Mouse (Mus musculus) midbrain, embryonic 14.5 days (tissue): Measurements from ENCODE around the gene Ttl. TPM values are rescaled to one million over a fixed set of nuclear protein-coding genes. Genes with fewer than 3 reads are reported as not detected.

Experiments used
- ATAC-seq: fragments of 200-750 bp; cut with Nextera tagmentation; 2 replicates; pipeline ENCODE4 v1.8.0; 2017; ENCODE audit warnings: moderate number of reproducible peaks, moderate library complexity; ENCODE audit not compliant: low FRiP score, low TSS enrichment
- DNase-seq: peaks from one replicate; pipeline ENCODE4 v3.0.0-alpha.2; 2015
- H3K27ac ChIP-seq: fragments of 300-500 bp; sonication (generic); replicated peaks from 2 replicates; pipeline ENCODE4 v1.5.1; 2014; ENCODE audit warnings: mild to moderate bottlenecking, low read depth, low read length, moderate library complexity
- H3K27me3 ChIP-seq: fragments of 300-500 bp; sonication (generic); 2 replicates; pipeline ENCODE4 v1.6.1; 2014; ENCODE audit warnings: low read length, control low read depth, mixed read lengths; ENCODE audit not compliant: control insufficient read depth, insufficient read depth
- H3K36me3 ChIP-seq: fragments of 300-500 bp; sonication (generic); 2 replicates; pipeline ENCODE4 v1.6.1; 2014; ENCODE audit warnings: low read length, control low read depth; ENCODE audit not compliant: control insufficient read depth, insufficient read depth
- H3K4me1 ChIP-seq: fragments of 300-500 bp; sonication (generic); 2 replicates; pipeline ENCODE4 v1.6.1; 2014; ENCODE audit warnings: mild to moderate bottlenecking, antibody characterized with exemption, low read length, control low read depth; ENCODE audit not compliant: control insufficient read depth, insufficient read depth
- H3K4me2 ChIP-seq: fragments of 300-500 bp; sonication (generic); 2 replicates; pipeline ENCODE4 v1.6.1; 2014; ENCODE audit warnings: mild to moderate bottlenecking, low read length, moderate library complexity
- H3K4me3 ChIP-seq: fragments of 300-500 bp; sonication (generic); replicated peaks from 2 replicates; pipeline ENCODE4 v1.5.1; 2014; ENCODE audit warnings: low read depth, low read length
- H3K9ac ChIP-seq: fragments of 300-500 bp; sonication (generic); replicated peaks from 2 replicates; pipeline ENCODE4 v1.6.1; 2014; ENCODE audit warnings: mild to moderate bottlenecking, low read length, moderate library complexity
- H3K9me3 ChIP-seq: fragments of 300-500 bp; sonication (generic); 2 replicates; pipeline ENCODE4 v1.6.1; 2016; ENCODE audit warnings: low read length, control low read depth, mixed read lengths; ENCODE audit not compliant: control insufficient read depth
- WGBS: fragments of 180-500 bp; shearing (Covaris S2); extraction: QIAGEN DNeasy Blood & Tissue Kit; methylation state at CpG from one replicate; pipeline ENCODE4 v1.1.7; 2014; 5-methylcytosine and 5-hydroxymethylcytosine counted together
- polyA plus RNA-seq: library from polyadenylated mRNA; unstranded; fragments of >200 nt; fragmentation: Nextera tagmentation; extraction: Ambion mirVana; gene quantifications from 2 replicates; pipeline ENCODE4 v1.2.1, GENCODE M21; 2014

Ttl gene
- polyA plus RNA-seq, result 28.5 and 31.1 TPM in 2 replicates

DNA sequence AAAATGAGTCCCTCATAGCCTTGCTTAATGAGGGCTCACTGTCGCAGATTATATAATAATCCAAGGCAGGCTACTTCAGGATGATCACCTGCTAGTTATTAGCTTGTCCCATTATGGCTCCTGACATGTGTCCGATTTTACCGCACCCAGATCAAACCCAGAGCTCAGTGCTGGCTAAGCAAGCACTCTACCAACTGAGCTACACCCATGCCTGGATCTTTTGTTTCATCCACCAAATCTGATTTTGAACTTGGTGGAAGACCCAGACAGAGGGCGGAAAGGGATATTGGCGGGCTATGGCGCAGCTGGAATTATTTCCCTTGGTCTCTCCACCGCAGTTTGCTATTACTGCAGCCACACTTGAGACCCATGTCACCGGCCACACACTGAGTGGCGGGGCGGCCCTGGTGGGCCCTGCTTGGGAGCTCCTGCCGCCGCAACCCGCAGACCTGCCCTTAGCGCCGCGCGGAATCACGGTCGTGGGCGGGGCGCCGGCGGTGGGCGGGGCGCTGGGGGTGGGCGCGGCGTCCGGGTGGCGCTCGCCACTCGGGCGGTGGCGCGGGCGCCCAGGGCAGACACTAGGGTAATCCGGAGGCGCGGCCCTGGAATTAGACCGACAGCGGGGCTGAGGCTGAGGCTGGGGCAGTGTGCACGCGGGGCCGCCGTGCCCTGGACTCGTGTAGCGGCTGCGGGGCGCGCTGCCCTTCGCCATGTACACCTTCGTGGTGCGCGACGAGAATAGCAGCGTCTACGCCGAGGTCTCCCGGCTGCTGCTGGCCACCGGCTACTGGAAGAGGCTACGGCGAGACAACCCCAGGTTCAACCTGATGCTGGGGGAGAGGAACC is at the start of gene Ttl:
Gene Ttl (plus strand): TSS at position 506 of the 846 bp plus-strand sequence.
- no peaks in the 10 kb centered on the region for H3K9me3 ChIP-seq
- no peaks in the 10 kb centered on the region for H3K27me3 ChIP-seq
- peaks cover 5% of the 10 kb centered on the region; the same call in 1 of the 2 replicates for H3K36me3 ChIP-seq
- peak within 1 kb of the TSS; percentile 84 for H3K9ac ChIP-seq
- ATAC-seq (peak; percentile 95), DNase-seq (peak; percentile 91)
- H3K4me3 ChIP-seq, result peak within 1 kb of the TSS; percentile 90
- H3K27ac ChIP-seq, result peak within 1 kb of the TSS; percentile 81
- peak within 1 kb of the TSS; percentile 75 for H3K4me2 ChIP-seq
- H3K4me1 ChIP-seq, result peaks cover 15% of the 10 kb centered on the region
- 1% methylated on average over 62 of the region's 62 CpGs for WGBS

DNA sequence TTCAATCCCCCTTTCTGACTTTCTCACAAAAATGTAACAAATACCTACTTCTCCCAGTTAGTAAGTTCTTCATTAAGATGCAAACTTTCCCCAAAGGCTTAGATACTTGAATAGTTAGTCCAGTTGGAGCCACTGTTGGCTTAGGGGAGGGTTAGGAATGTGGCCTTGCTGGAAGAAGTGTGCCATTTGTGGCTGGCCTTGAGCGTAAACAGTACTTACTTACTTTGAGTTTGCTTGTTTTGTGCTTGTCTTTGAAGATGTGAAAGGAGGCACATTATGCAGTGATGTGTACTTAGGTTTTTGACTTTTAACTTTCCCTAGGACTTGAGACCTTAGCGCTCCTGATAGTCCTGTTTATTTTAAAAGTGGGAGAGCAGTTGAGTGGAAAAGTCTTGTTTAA is 45.6 kb upstream of the Ttl start:
- Histone ChIP-seq H3K27ac (no peak overlapping the region), H3K27me3 (no peaks in the 10 kb centered on the region), H3K9me3 (no peaks in the 10 kb centered on the region), H3K9ac (no peak overlapping the region), H3K4me2 (no peak overlapping the region), H3K4me3 (no peak overlapping the region), H3K36me3 (peaks cover 12% of the 10 kb centered on the region), H3K4me1 (no peaks in the 10 kb centered on the region)
- 81% methylated on average over 2 of the region's 2 CpGs for WGBS
- ATAC-seq (no peak), DNase-seq (no peak)

DNA sequence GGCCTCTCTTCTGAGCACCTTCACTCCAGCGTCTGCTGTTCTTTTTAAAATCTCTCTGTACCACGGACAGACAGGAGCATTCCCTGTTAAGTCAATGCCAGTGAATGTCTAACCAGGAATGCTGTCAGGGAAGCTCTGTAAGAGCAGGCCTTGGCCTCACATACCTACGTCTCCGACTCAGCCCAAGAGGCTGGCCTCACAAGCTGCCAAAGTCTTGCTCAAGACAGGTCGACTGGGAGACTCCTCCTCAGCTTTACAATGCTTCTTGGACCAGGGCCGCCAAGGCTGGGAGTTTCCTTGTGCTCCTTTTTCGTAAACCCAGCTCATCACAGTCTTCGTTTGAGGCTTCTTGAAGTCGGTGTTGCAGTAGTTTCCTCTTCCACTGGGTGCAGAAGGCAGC is 40.9 kb upstream of the Ttl start:
- H3K4me2 ChIP-seq, result no peak overlapping the region
- no peaks in the 10 kb centered on the region for H3K9me3 ChIP-seq
- no peak overlapping the region for H3K27ac ChIP-seq
- DNase-seq (no peak), ATAC-seq (no peak)
- H3K4me1 ChIP-seq, result no peaks in the 10 kb centered on the region
- no peaks in the 10 kb centered on the region for H3K27me3 ChIP-seq
- no peak overlapping the region for H3K4me3 ChIP-seq
- H3K9ac ChIP-seq, result no peak overlapping the region
- WGBS, result 85% methylated on average over 9 of the region's 9 CpGs
- H3K36me3 ChIP-seq, result no peaks in the 10 kb centered on the region

DNA sequence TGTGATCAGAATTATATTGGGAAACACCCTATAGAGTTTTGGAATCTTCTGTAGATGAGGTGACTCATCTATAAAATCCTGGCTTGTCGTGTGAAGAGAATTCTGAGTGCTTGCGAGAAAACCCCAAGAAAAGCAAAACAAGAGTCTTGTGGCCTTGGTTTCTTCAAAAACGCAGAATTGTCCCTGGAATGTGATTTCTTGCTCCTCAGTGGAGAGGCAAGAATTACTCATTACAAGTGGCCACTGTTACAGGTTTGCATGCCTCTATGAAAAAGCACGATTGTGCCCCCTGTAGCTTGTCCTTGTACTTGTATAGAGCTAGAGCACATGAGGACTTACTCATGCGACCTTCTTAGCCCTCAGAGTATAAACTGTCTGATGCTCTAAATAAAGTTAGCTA is 30.4 kb upstream of the Ttl start:
- DNase-seq (no peak), ATAC-seq (no peak)
- peaks cover 8% of the 10 kb centered on the region; the same call in 1 of the 2 replicates for H3K4me1 ChIP-seq
- 86% methylated on average over 5 of the region's 5 CpGs for WGBS
- H3K36me3 ChIP-seq, result no peaks in the 10 kb centered on the region
- H3K27ac ChIP-seq, result no peak overlapping the region
- H3K9ac ChIP-seq, result no peak overlapping the region
- H3K27me3 ChIP-seq, result peaks cover 13% of the 10 kb centered on the region; the same call in 1 of the 2 replicates
- no peaks in the 10 kb centered on the region for H3K9me3 ChIP-seq
- no peak overlapping the region for H3K4me3 ChIP-seq
- no peak overlapping the region for H3K4me2 ChIP-seq

DNA sequence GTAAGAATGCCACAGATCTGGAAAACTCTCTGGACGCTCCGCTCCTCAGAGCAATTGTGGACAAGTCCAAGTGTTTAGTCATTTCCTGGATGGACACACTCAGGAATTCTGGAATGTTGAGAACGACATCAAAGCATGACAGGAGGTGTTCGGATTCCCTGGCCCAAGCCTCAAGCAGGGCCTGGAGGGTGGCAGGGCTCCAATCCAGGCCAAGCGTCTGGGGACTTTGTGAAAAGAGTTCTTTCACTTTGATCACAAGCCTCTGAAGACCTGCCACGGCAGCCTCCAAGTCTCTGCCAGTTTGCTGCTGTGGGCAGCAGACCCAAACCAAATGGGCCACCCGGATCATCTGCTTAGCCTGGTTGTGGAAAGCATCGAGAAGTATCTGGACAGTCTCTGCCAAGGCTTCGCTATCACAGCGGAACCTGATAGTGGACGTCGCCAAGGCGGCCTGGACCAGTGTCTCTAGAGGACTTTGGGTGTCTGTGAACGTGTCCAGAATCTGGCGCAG is 27.3 kb upstream of the Ttl start:
- H3K9ac ChIP-seq, result peak overlapping the region; percentile 68
- 23% methylated on average over 15 of the region's 15 CpGs for WGBS
- peak overlapping the region; percentile 45 for H3K4me3 ChIP-seq
- peak overlapping the region; percentile 85 for H3K4me2 ChIP-seq
- DNase-seq (no peak), ATAC-seq (peak; percentile 2; the same call in 1 of the 2 replicates)
- H3K27ac ChIP-seq, result no peak overlapping the region
- no peaks in the 10 kb centered on the region for H3K9me3 ChIP-seq
- peaks cover 13% of the 10 kb centered on the region; the same call in 1 of the 2 replicates for H3K27me3 ChIP-seq
- H3K4me1 ChIP-seq, result peaks cover 8% of the 10 kb centered on the region; the same call in 1 of the 2 replicates
- H3K36me3 ChIP-seq, result no peaks in the 10 kb centered on the region

DNA sequence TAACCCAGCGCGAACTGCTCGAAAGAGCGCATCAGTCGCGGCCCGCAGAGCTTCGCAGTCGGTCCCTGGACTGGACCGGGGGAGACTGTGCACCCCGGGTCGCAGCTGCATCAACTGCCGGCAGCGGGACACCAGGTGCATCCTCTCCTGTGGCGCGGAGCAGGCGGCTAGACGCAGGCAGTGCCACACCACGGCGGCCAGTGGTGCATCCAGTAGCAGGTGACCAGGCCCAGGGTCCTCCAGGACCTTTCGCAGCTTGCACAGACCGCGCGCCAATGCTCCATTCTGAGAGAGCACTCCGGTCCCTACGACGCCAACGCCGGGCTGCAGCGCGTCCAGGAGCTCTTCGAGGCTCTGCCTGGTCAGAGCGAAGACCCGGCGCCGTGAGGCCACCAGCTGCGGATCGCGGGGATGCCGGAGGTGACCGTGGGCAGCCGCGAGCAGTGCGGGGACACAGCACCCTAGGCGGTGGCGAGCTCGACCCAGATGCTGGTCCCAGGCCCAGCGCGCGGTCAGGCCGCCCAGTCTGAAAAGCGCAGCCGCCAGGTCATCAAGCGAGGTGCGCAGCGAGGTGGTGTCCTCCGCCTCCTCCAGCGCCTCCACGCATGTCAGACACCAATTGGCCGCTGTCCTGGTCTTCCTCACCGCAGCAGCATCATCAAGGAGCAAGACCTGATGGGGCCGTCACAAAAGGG is 26.7 kb upstream of the Ttl start:
- peaks cover 8% of the 10 kb centered on the region; the same call in 1 of the 2 replicates for H3K4me1 ChIP-seq
- H3K9me3 ChIP-seq, result no peaks in the 10 kb centered on the region
- under 1% methylated on average over 62 of the region's 62 CpGs for WGBS
- peak; percentile 64; the same call in 1 of the 2 replicates for ATAC-seq
- peak overlapping the region; percentile 45 for H3K4me3 ChIP-seq
- H3K4me2 ChIP-seq, result peak overlapping the region; percentile 85
- no peaks in the 10 kb centered on the region for H3K36me3 ChIP-seq
- H3K27me3 ChIP-seq, result peaks cover 13% of the 10 kb centered on the region; the same call in 1 of the 2 replicates
- peak overlapping the region; percentile 68 for H3K9ac ChIP-seq
- H3K27ac ChIP-seq, result peak overlapping the region; percentile 63; the same call in 1 of the 2 replicates
- peak; percentile 74 for DNase-seq

DNA sequence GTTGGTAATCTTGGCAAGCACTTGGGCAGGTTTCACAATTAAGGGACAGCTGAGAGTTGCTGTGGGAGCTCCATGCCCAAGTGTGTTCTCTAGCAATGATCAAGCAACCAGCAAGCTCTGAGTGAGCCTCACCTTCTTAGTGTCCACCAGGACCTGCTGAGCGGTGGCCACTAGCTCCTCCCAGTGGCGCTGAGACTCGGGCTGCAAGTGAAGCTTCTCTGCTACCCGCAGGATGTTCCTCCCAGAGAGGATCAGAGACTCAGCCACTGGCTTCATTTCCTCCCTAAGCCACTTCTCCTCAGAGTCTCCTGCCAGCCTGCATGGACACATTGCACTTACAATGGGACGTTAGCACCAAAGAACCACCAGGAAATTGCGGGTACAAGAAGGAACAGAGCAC is 25.2 kb upstream of the Ttl start:
- H3K4me3 ChIP-seq, result no peak overlapping the region
- H3K36me3 ChIP-seq, result no peaks in the 10 kb centered on the region
- H3K27ac ChIP-seq, result no peak overlapping the region
- DNase-seq (no peak), ATAC-seq (no peak)
- H3K9ac ChIP-seq, result no peak overlapping the region
- H3K4me2 ChIP-seq, result no peak overlapping the region
- 43% methylated on average over 6 of the region's 6 CpGs for WGBS
- peaks cover 8% of the 10 kb centered on the region; the same call in 1 of the 2 replicates for H3K4me1 ChIP-seq
- H3K27me3 ChIP-seq, result peaks cover 13% of the 10 kb centered on the region; the same call in 1 of the 2 replicates
- no peaks in the 10 kb centered on the region for H3K9me3 ChIP-seq

DNA sequence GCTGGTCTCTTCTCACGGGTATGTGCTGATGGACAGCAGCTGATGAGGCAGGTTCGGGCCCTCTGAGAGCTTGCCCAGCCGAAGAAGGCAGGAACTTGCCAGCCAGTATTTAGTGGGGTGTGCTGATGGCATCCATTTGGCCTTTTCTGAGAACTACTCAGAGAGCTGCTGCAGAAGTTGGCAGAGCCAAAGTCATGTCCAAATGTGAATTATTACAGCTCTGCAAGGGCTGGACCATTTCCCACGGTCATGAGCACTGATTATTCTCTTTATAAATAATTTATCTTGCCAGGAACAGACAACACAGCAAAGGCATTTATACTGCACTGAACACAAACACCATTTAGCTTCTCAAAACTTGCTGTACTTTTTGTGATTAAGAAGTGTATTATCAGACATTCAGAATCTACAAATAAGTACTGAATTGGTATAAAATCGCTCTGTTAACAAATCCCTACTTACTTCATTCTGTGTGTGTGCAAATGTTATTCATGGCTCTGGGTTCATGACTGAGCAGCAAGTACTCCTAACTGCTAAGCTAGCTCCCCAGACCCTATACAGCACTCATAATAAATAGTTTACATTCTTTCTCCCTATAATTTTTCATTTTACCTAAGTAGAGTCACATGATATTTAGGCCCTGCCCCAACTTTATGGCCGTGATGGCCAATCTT is 19.4 kb upstream of the Ttl start:
- no peaks in the 10 kb centered on the region for H3K27me3 ChIP-seq
- no peaks in the 10 kb centered on the region for H3K9me3 ChIP-seq
- 84% methylated on average over 6 of the region's 6 CpGs for WGBS
- no peak overlapping the region for H3K4me2 ChIP-seq
- H3K4me1 ChIP-seq, result no peaks in the 10 kb centered on the region
- DNase-seq (no peak), ATAC-seq (no peak)
- H3K9ac ChIP-seq, result no peak overlapping the region
- no peak overlapping the region for H3K27ac ChIP-seq
- no peak overlapping the region for H3K4me3 ChIP-seq
- H3K36me3 ChIP-seq, result no peaks in the 10 kb centered on the region
